Mouse (Mus musculus): ENCODE results near the gene Myef2.

The Myef2 gene

GRCm38 (mm10) chr2:125067373-125067772, 56.1 kb downstream of the Myef2 start:
- DNase-seq = no peak

- no peak for DNase-seq
These were observed 60.5 kb downstream of the Myef2 start for GRCm38 (mm10) chr2:125062944-125063343.

DNA sequence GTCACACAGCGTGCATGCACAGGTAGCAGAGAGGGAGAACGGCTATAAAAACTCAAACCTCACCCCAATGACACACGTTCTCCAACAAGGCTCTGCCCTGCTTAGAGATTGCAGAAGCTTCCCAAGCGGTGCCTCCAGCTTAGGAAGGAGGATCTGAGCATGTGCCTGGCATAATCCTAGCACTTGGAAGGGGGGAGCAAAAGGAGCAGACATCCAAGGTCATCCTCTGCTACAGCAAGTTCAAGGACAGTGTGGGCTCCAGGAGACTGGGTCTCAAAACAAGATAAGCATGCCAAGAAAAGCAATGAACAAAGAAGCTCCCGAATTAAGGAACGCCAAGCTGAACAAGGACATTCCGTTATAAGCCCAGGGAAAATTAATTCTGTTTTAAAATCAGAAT, 62.0 kb downstream of the Myef2 start:
- DNase-seq = no peak

DNA sequence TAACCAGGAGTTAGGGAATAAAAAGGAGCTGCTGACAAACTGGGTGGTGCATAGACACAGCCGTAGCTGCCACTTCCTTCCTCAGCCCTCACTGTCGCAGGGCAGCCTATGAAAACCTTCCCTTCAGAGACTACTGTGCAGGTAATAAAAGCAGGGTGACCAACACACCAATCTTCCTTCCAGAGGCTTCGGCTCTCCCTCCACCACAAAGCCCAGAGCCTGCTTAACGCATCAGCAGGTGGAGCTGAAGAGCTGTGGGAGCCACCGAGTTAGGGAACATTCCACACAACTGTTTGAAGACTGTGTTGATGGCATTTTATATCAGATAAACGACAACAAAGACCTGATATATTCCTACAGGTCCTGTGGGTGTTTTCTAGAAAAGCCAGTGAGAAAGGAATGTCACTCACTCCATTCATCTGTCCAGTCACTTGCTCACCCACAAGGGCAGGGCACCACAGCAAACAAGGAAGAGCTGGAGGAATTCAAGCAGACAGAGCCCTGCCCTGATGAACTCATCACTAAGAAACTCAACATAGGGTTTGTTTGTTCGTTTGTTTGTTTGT, 66.1 kb downstream of the Myef2 start:
- no peak for DNase-seq

DNA sequence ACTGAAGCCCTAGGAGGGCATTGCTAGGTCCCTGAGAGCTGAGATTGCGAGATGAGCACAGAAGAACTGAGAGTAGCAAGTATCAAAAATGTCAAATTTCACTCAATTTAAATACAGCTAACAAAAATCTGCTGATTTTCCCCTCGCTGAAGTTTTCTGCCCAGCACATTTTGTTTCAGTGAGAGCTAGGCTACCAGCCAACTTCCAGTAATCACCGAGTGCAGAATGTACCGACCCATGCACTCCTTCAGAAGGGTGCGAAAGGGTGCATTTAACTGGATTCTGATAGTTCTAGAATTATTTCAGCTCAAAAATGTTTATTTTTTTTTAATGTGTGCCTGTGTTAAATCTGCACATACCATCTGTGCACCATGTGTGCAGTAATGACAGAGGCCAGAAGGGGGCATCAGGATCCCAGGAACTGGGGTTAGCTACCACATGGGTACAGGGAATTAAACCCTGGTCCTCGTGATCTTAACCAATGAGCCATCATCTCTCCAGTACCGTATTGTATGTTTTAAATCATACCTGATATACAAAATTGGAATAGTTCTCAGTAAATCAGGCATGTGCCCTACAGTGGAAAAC, 68.1 kb downstream of the Myef2 start:
- no peak for DNase-seq
